Mouse (Mus musculus): ENCODE measurements around the gene Gm49361. TPM values are rescaled to one million over a fixed set of nuclear protein-coding genes. Genes with fewer than 3 reads are reported as not detected.
"Not testable (repeated sequence)": the region's sequence is repeated elsewhere in the genome, so short reads cannot be mapped to it uniquely, and the experiment has no call there.

Gm49361 gene
- total RNA-seq, 1 experiment: not detected

- peak overlapping the region; percentile 97; the same call in 1 of the 2 replicates for H3K9ac ChIP-seq (ENCODE audit: insufficient read depth, low read depth, low read length, poor library complexity, severe bottlenecking)
- no peaks in the 10 kb centered on the region for H3K9me3 ChIP-seq (ENCODE audit: control insufficient read depth, insufficient read depth, low read depth, low read length)
- no peak overlapping the region for H3K27ac ChIP-seq (ENCODE audit: insufficient read depth, low read depth, low read length, poor library complexity, severe bottlenecking)
- H3K4me1 ChIP-seq (ENCODE audit: control insufficient read depth in 2 of 2, insufficient read depth in 2 of 2, low read length in 2 of 2, poor library complexity in 1 of 2): peaks cover 0 to 2% of the 10 kb centered on the region in 2 experiments; a peak in 2 of 4 replicates
- TF ChIP-seq ZC3H11A (IDR thresholded peaks at IDR 0.05; ENCODE audit: borderline replicate concordance, low read depth, low read length) (no peak), MAFK (IDR thresholded peaks at IDR 0.05; ENCODE audit: insufficient read depth, low read depth, low read length) (no peak), CHD2 (IDR thresholded peaks at IDR 0.05; ENCODE audit: low read depth, low read length) (no peak), ZNF384 (IDR thresholded peaks at IDR 0.05; ENCODE audit: low read depth, low read length) (no peak), HCFC1 (IDR thresholded peaks at IDR 0.05; ENCODE audit: borderline replicate concordance, insufficient read depth, low read length) (no peak)
- in situ Hi-C loops (cut with MboI; ENCODE audit: low sequenced_read_pairs in 2 of 2, unreplicated experiment in 2 of 2): no loop called here
- DNase-seq (ENCODE audit: low read depth, low spot score): no peak
- peak overlapping the region; percentile 87 to 94 for H3K4me3 ChIP-seq (ENCODE audit: insufficient read depth in 1 of 2, low read depth in 1 of 2, low read length in 2 of 2, poor library complexity in 1 of 2, severe bottlenecking in 1 of 2)
- peaks cover 5% of the 10 kb centered on the region for H3K36me3 ChIP-seq (ENCODE audit: control insufficient read depth, insufficient read depth, low read length, poor library complexity, severe bottlenecking)
Observed at GRCm38 (mm10) chr14:57663630-57664029, 82.3 kb downstream of the Gm49361 start.

DNA sequence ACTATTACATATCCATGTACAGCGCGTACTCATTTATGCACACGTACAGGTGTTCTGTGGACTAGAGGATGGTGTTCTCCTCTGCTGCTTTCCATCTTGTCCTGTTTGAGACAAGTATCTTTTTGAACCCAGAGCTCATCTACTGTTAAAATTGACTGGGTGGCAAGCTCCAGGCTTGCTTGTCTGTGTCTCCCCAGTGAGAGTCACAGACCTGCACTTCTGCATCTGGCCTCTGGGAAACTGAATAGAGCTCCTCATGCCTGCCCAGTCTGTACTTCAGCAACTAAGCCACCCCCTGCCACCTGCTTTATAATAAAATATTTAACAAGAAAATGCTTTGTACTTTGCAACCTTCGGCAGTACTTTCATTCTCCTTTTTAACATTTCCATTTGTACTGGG, 87.6 kb downstream of the Gm49361 start:
- Histone ChIP-seq H3K9ac (ENCODE audit: insufficient read depth, low read depth, low read length, poor library complexity, severe bottlenecking) (no peak overlapping the region), H3K4me1 (ENCODE audit: control insufficient read depth in 2 of 2, insufficient read depth in 2 of 2, low read length in 2 of 2, poor library complexity in 1 of 2) (peaks cover 0 to 2% of the 10 kb centered on the region in 2 experiments; a peak in 2 of 4 replicates), H3K9me3 (ENCODE audit: control insufficient read depth, insufficient read depth, low read depth, low read length) (no peaks in the 10 kb centered on the region), H3K27ac (ENCODE audit: insufficient read depth, low read depth, low read length, poor library complexity, severe bottlenecking) (no peak overlapping the region), H3K36me3 (ENCODE audit: control insufficient read depth, insufficient read depth, low read length, poor library complexity, severe bottlenecking) (peaks cover 5% of the 10 kb centered on the region), H3K4me3 (ENCODE audit: insufficient read depth in 1 of 2, low read depth in 1 of 2, low read length in 2 of 2, poor library complexity in 1 of 2, severe bottlenecking in 1 of 2) (no peak overlapping the region)
- TF ChIP-seq ZNF384 (IDR thresholded peaks at IDR 0.05; ENCODE audit: low read depth, low read length) (no peak), ZC3H11A (IDR thresholded peaks at IDR 0.05; ENCODE audit: borderline replicate concordance, low read depth, low read length) (no peak), HCFC1 (IDR thresholded peaks at IDR 0.05; ENCODE audit: borderline replicate concordance, insufficient read depth, low read length) (no peak), MAFK (IDR thresholded peaks at IDR 0.05; ENCODE audit: insufficient read depth, low read depth, low read length) (no peak), CHD2 (IDR thresholded peaks at IDR 0.05; ENCODE audit: low read depth, low read length) (no peak)
- in situ Hi-C loops (cut with MboI; ENCODE audit: low sequenced_read_pairs in 2 of 2, unreplicated experiment in 2 of 2): no loop called here
- DNase-seq (ENCODE audit: low read depth, low spot score): no peak

GRCm38 (mm10) chr14:57657500-57657899, 88.4 kb downstream of the Gm49361 start:
- DNase-seq (ENCODE audit: low read depth, low spot score): no peak
- Histone ChIP-seq H3K4me1 (ENCODE audit: control insufficient read depth in 2 of 2, insufficient read depth in 2 of 2, low read length in 2 of 2, poor library complexity in 1 of 2) (peaks cover 0 to 2% of the 10 kb centered on the region in 2 experiments; a peak in 2 of 4 replicates), H3K27ac (ENCODE audit: insufficient read depth, low read depth, low read length, poor library complexity, severe bottlenecking) (no peak overlapping the region), H3K9me3 (ENCODE audit: control insufficient read depth, insufficient read depth, low read depth, low read length) (no peaks in the 10 kb centered on the region), H3K36me3 (ENCODE audit: control insufficient read depth, insufficient read depth, low read length, poor library complexity, severe bottlenecking) (peaks cover 5% of the 10 kb centered on the region), H3K9ac (ENCODE audit: insufficient read depth, low read depth, low read length, poor library complexity, severe bottlenecking) (no peak overlapping the region), H3K4me3 (ENCODE audit: insufficient read depth in 1 of 2, low read depth in 1 of 2, low read length in 2 of 2, poor library complexity in 1 of 2, severe bottlenecking in 1 of 2) (no peak overlapping the region)
- in situ Hi-C loops (cut with MboI; ENCODE audit: low sequenced_read_pairs in 2 of 2, unreplicated experiment in 2 of 2): no loop called here
- TF ChIP-seq HCFC1 (IDR thresholded peaks at IDR 0.05; ENCODE audit: borderline replicate concordance, insufficient read depth, low read length): no peak
- no peak for TF ChIP-seq ZNF384 (IDR thresholded peaks at IDR 0.05; ENCODE audit: low read depth, low read length)
- no peak for TF ChIP-seq MAFK (IDR thresholded peaks at IDR 0.05; ENCODE audit: insufficient read depth, low read depth, low read length)
- no peak for TF ChIP-seq CHD2 (IDR thresholded peaks at IDR 0.05; ENCODE audit: low read depth, low read length)
- TF ChIP-seq ZC3H11A (IDR thresholded peaks at IDR 0.05; ENCODE audit: borderline replicate concordance, low read depth, low read length): no peak

GRCm38 (mm10) chr14:57656519-57656918, 89.4 kb downstream of the Gm49361 start:
- DNase-seq (ENCODE audit: low read depth, low spot score); H3K9ac ChIP-seq (ENCODE audit: insufficient read depth, low read depth, low read length, poor library complexity, severe bottlenecking); H3K4me1 ChIP-seq (ENCODE audit: control insufficient read depth in 2 of 2, insufficient read depth in 2 of 2, low read length in 2 of 2, poor library complexity in 1 of 2); H3K4me3 ChIP-seq (ENCODE audit: insufficient read depth in 1 of 2, low read depth in 1 of 2, low read length in 2 of 2, poor library complexity in 1 of 2, severe bottlenecking in 1 of 2); H3K36me3 ChIP-seq (ENCODE audit: control insufficient read depth, insufficient read depth, low read length, poor library complexity, severe bottlenecking); in situ Hi-C loops (cut with MboI; ENCODE audit: low sequenced_read_pairs in 2 of 2, unreplicated experiment in 2 of 2); H3K9me3 ChIP-seq (ENCODE audit: control insufficient read depth, insufficient read depth, low read depth, low read length); H3K27ac ChIP-seq (ENCODE audit: insufficient read depth, low read depth, low read length, poor library complexity, severe bottlenecking): not testable (repeated sequence)

- TF ChIP-seq ZNF384 (IDR thresholded peaks at IDR 0.05; ENCODE audit: low read depth, low read length): no peak
- TF ChIP-seq CHD2 (IDR thresholded peaks at IDR 0.05; ENCODE audit: low read depth, low read length): no peak
- no peak for TF ChIP-seq HCFC1 (IDR thresholded peaks at IDR 0.05; ENCODE audit: borderline replicate concordance, insufficient read depth, low read length)
- TF ChIP-seq ZC3H11A (IDR thresholded peaks at IDR 0.05; ENCODE audit: borderline replicate concordance, low read depth, low read length): no peak
- in situ Hi-C loops (cut with MboI; ENCODE audit: low sequenced_read_pairs in 2 of 2, unreplicated experiment in 2 of 2): no loop called here
- Histone ChIP-seq H3K4me1 (ENCODE audit: control insufficient read depth in 2 of 2, insufficient read depth in 2 of 2, low read length in 2 of 2, poor library complexity in 1 of 2) (0 out of 4 replicates have a peak, but pooled peaks cover 0 to 2% of the 10 kb centered on the region in 2 experiments), H3K4me3 (ENCODE audit: insufficient read depth in 1 of 2, low read depth in 1 of 2, low read length in 2 of 2, poor library complexity in 1 of 2, severe bottlenecking in 1 of 2) (no peak overlapping the region), H3K9ac (ENCODE audit: insufficient read depth, low read depth, low read length, poor library complexity, severe bottlenecking) (no peak overlapping the region), H3K9me3 (ENCODE audit: control insufficient read depth, insufficient read depth, low read depth, low read length) (no peaks in the 10 kb centered on the region), H3K27ac (ENCODE audit: insufficient read depth, low read depth, low read length, poor library complexity, severe bottlenecking) (no peak overlapping the region), H3K36me3 (ENCODE audit: control insufficient read depth, insufficient read depth, low read length, poor library complexity, severe bottlenecking) (no peaks in the 10 kb centered on the region; the same call in 1 of the 2 replicates)
- no peak for DNase-seq (ENCODE audit: low read depth, low spot score)
Observed at GRCm38 (mm10) chr14:57649501-57649900, 96.4 kb downstream of the Gm49361 start.

Measured in ES-E14 (cell line).